Mouse (Mus musculus) layer of hippocampus, adult 11-12 months (tissue): ENCODE measurements around the gene Zfp383.
"Not testable (repeated sequence)": the region's sequence is repeated elsewhere in the genome, so short reads cannot be mapped to it uniquely, and the experiment has no call there.

Source experiments
- DNase-seq: peaks from one replicate; pipeline ENCODE4 v3.0.0; 2022; ENCODE audit warnings: low spot score

Gene Zfp383

DNA sequence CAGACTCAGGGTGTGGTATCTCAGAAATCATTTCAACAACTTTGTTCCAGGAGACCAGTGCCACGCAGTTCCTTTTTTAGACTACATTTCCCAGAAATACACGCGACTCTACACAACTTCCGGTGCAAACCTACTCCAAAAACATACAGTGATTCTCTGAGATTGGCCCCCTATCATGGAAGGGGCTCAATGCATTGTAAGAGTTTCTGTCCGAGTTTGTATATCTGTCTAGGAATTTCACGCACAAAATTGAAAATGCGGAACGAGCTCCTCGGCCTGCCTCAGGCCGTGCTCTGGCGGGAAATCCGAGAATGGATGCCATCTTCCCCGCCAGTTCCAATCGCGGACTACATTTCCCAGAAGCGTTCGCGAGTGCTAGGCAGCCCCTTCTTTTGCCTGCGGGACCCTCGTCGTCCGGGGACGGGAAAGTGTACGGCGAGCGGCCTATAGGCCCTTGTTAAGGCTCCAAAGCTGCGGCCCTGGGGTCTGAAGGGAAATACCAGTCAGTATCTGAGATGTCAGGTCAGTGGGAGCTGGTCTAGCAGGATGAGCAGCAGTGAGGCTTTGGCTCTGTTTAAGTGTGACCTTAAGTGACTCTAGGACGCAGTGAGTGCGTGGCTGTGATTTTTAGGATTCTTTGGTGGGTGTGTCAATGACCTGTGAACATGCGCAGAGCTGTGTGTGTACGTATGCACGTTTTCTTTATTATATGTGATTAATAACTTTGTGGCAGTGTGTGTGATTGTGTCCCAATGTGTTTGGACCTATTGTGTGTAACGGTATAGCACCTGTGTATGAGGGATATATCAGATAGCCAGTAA, at the start of gene Zfp383:
Gene Zfp383 (plus strand): TSS at position 94 of the 821 bp plus-strand sequence.
- DNase-seq = peak; percentile 83

DNA sequence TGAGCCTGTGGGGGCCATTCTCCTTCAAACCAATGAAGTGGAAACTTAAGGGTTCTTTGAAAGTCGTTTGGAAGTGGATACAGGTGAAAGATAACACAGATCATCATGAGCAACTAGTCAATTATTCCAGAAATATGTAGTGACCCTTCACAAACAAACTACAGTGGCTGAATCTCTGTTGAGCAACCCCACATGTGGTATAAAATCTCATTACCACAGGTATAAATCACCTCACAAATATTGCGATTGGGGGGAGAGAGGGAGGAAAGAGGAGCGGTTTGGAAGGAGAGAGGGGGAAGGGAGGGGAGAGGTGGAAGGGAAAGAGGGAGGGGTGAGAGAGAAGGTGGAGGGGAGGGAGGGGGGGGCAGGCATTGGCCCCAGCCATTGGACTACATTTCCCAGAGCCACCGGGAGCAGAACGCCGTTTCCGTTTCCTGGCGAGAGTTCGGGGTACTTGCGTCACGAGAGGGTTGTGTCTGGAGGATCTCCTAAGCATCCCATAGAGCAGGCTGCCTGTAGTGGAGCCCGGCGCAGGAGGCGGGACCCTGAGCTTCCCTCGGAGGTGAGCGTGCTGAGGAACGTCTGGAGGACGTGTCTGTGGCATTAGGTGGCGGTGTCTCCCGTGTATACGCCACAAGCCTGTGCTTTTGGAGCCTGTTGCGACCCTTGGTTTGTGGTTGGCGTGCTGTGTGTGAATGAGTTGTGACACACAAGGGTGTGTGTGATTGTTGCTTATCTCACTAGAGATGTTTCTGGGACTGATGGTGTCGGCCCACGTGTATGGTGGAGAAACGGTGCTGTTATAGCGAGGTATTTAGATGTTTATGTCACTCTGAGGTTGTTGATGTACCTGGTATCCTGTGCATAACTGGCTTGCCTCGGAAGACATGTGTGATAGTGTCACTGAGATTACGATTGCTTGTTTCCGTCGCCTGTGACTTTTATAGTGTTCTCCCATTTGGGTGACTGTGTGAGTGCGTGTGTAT, 48.2 kb upstream of the Zfp383 start, which contains the start of gene Zfp420:
Gene Zfp420 (plus strand): TSS at position 448 of the 986 bp plus-strand sequence.
- DNase-seq = peak; percentile 92

DNA sequence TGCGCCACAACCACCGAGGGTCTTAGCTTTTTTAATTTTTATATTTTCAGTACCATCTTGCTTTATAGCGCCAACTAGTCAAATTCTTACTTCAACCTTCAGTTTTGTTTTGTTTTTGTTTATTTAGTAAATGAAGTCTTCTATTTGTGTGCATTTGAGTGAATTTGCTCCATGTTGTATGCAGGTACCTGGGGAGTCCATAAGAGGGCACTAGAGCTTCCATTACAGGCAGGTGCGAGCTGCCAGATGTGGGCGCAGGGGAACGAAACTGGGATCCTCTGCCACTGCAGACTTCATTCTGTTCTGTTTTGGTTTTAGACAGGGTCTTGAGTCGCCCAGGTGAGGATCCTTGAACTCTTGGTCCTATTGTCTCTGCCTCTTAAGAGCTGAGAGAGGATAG, 46.4 kb upstream of the Zfp383 start:
- DNase-seq = no peak

DNA sequence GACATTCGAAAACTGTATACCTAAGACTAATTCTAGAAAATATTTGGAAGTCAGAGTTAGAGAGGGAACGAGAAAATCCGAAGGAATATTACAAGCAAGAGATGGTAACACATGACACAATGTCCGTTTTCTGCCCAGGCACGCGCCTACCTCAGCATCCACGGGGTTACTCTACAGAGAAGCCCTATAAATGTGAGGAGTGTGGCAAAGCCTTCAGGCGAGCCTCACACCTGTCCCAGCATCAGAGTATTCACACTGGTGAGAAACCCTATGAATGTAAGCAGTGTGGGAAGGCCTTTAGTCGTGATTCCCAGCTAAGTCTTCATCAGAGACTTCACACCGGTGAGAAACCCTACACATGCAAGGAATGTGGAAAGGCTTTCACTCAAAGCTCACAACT, 33.8 kb upstream of the Zfp383 start:
- no peak for DNase-seq

DNA sequence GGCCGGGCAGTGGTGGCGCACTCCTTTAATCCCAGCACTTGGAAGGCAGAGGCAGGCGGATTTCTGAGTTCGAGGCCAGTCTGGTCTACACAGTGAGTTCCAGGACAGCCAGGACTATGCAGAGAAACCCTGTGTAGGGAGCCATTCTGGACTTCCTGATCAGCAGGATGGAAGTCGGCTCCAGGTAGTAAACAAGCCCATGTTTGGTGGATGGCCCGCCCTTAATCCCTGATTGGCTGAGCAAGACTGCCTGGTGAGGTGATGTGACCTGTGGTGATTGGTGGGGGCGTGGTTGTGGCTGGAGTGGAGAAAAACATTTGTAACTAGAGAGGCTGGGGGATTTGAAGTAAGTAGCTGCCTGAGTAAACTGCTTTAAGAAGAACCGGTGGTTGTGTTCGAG, 30.5 kb upstream of the Zfp383 start:
- not testable (repeated sequence) for DNase-seq

DNA sequence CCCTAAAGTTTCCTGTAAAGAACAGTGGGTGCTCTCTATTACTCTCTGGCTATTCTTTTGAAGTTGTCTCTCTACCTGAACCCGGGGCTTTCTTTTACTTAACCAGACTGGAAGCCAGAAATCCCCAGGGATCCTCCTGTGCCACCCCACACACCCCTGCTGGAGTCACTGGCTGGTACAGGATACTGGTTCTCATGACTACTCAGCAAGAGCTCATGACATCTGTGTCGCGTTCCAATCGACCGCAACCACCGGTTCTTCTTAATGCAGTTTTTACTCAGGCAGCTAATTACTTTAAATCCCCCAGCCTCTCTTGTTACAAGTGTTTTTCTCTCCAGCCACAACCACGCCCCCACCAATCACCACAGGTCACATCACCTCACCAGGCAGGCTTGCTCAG, 28.0 kb upstream of the Zfp383 start:
- DNase-seq = no peak

DNA sequence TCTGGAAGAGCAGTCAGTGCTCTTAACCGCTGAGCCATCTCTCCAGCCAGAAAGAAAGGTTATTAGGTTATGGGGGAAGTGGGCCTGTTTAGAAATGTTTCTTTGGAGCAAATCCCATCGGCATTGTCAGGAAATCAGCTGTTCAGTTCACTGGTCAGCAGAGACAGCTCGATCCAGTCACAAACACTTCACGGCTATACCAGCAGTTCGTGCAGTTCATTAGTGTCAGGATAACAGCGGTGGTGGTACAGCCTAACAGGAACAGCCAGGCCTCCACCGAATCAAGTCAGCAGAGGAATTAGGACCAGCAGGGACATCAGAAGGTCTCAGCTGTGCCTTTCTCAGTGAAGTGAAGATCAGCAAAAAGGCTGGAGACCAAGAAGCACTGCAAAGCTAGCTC, 27.1 kb upstream of the Zfp383 start:
- no peak for DNase-seq

DNA sequence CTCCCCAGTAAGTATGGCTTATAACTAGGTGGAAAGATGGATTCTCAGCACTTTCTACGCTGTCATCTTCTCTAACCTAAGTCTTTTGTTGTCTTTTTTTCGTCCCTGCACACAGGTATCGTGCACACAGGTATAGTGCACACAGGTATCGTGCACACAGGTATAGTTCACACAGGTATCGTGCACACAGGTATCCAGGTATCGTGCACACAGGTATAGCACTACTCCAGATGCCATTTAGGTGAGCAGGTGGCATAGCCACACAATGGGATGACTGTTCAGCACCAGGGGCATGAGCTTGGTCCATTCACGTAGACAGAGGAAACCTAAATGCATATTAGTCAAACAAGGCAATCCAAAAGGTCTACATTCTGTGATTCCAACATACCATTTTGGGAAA, 17.5 kb upstream of the Zfp383 start:
- DNase-seq = no peak

DNA sequence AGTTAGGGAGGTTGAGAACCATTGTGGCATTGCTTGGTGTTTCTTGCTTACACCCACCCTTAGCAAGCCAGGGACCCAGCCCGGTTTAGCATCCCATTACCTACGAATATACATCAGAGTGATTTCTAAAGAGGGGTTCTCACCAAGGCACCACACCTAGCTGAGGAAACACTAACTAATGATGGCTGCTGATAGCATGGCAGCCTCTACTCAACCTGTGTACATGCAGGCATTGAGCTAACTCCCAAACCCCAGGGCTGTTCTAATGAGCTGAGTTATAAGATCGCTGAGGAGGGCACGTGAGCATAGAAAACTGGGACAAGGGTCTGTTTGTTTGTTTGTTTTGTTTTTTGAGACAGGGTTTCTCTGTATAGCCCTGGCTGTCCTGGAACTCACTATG, 15.3 kb upstream of the Zfp383 start:
- DNase-seq = no peak

DNA sequence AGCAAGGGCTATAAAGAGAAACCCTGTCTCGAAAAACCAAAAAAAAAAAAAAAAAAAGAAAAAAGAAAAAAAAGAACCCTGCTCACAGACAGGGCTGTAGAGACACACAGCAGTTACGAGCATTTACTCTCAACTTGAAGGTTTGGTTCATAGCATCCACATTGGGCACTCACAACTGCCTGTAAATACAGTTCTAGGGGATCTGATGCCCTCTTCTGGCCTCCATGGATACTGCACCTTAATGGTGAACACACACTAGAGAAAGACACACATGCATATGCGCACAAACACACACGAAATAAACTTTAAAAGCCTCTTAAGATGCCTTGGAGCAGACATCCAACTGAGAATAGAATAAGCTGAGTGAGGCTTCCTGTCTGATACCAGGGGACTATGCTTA, 9.7 kb upstream of the Zfp383 start:
- no peak for DNase-seq

DNA sequence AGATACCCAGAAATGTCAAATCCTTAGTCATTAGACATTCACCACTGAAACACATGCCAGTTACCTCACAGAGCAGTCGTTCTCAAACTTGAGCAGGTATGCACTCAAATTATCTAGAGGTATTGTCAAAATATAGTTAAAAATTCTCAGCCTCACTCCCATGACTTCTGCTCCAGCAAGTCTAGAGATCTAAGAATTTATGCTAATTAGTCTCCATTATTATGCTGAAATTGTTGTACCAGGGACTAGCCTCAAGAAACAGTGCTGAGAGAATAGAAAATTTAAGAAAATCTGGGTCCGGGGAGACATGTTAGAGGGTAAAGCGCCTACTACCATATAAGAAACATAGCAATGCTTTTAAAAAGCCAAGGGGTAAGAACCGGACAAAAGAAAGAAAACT, 3.9 kb upstream of the Zfp383 start:
- DNase-seq = no peak

DNA sequence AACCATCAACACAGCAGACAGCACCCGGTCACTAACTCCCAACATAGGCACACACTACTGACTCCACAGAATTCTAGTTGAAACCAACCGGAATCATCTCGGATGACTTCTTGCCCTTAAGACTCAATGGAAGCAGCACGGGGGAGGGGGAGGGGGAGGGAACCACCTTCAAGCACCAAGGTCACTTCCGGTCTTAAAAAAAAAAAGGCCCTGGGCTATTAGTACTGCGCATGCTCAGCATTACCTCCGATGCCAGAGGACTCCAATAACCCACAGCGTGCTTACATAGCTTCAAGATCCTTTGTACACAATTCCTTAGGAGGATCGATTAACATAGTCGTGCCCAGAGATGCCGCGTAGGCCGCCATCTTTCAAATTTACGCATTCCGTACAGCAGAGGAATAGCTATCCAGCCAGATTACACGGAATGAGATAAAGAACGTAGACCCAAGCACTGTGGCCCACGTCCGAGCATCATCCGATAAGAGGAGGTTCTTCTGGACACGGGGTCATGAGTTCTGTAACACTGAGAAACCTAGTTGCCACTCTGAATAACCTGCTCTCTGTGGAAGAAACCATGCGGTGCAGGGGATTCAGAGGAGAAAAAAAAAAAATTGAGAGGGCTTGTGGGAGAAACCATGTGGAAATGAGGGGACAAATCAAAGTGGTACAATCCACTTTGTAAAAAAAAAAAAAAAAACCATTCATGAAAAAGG, 1.9 kb upstream of the Zfp383 start, which contains the start of gene Zfp27:
Gene Zfp27 (minus strand): TSS at position 607 of the 716 bp plus-strand sequence.
- DNase-seq = peak; percentile 70

DNA sequence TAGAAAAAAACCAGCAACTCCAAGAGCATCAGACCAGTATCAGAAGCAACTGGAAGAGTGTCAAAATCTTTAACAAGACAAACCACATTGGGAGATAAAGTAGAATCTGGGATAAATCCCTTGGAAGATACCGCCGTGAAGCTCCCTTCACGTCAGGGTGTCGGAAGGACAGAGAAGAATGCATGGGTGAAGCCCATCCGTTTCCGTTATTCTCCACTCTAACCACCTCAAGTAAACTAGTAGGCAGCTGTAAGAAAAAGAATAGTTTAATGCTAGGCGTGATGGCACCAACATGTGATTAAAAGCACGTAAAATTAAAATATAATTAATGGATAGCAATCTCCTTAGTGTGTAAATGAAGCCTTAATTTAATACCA, 1.4 kb upstream of the Zfp383 start:
- DNase-seq = no peak

DNA sequence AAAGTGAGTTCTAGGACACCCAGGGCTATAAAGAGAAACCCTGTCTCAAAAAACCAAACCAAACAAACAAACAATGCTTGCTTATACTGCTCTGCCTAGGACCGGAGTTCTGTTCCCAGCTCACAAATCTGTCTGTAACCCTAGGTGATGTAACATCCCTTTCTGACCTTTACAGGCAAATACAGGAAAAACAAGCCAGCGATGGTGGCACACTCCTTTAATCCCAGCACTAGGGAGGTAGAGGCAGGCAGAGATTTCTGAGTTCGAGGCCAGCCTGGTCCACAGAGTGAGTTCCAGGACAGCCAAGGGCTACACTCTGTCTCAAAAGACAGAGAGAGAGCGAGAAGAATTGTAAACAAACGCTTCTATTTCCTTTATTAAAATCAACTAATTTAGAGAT, 817 bp upstream of the Zfp383 start:
- no peak for DNase-seq

DNA sequence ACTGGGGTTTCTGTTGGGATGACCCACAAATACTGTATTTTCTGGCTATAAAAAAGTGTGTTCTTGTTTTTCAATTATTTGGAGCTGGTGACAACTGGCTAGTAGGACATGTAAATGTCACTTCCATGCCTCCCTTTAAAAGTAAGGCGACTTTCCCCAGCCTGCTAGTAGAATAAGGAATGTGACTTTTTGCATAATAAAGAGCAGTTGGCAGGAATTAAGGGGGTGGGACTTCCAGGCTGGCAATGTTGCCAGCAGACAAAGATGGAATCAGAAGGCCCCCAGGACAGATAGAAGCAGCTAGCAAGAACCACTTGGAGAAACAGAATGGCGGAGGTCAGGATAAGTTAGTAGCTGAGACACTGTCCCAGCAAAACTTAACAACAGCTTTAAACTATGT, 2.2 kb downstream of the Zfp383 start:
- DNase-seq = no peak

DNA sequence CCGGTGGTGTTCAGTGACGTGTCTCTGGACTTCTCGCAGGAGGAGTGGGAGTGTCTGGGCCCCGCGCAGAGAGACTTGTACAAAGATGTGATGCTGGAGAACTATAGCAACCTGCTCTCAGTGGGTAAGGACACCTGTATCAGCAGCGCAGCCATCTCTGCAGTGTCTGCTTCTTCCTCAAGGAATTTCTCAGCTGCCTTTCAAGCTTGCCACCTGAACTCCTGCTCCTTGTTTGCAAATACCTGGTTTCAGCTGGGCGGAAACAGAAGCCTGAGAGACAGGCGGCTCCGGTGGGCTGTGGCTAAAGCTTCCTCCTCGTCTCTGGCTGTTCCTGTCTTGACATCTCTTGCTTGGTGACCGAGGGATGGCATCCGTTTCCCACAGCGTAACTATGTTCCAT, 4.1 kb downstream of the Zfp383 start:
- DNase-seq = no peak

DNA sequence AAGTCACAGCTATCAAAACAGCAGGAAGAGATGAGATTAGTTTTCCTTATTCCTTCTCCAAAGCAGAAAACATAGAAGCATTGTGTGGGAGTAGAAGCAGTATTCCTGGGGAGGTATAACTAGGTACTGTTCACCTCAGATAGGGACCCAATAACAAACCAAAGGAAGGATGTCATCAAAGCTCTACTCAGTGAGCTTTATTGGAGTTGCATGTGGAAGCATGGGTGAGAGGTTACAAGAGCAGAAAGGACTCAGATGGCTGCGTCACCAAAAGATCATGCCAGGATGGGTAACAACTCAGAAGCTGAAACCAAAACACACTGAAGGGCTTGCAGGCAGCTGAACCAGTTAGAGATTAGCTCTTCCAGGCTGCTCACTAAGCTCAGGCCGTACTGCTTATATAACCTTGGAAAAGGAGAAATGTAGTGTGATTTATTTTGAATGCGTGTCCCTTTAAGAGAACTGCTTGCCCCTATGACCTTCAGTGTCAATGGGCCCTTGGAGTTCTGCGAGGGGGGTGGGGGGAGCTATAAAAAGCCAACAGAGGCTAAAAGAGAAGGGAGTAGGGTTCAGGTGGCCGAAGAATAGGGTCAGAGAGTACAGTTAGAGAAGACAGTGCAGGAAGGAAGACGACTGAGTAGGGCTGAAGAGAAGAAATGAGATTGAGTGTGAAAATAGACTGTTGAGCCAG, 9.5 kb downstream of the Zfp383 start:
- DNase-seq = no peak

DNA sequence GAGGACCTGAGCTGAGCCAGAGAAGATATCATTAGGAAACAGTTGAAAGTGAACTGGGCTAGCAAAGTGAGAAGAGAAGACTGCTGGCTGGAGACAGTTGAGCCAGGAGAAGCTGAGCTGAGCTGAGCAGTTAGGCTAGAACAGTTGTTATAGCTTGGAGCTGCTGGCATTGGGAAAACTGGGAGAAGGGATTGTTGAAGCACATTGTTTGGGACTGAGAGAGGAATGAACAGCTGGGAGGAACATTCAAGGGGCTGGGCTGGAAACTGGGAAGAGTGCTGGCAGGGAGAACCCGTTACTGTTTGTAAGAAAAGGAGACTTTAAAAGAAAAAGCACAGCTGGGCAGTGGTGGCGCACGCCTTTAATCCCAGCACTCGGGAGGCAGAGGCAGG, 10.0 kb downstream of the Zfp383 start:
- no peak for DNase-seq

DNA sequence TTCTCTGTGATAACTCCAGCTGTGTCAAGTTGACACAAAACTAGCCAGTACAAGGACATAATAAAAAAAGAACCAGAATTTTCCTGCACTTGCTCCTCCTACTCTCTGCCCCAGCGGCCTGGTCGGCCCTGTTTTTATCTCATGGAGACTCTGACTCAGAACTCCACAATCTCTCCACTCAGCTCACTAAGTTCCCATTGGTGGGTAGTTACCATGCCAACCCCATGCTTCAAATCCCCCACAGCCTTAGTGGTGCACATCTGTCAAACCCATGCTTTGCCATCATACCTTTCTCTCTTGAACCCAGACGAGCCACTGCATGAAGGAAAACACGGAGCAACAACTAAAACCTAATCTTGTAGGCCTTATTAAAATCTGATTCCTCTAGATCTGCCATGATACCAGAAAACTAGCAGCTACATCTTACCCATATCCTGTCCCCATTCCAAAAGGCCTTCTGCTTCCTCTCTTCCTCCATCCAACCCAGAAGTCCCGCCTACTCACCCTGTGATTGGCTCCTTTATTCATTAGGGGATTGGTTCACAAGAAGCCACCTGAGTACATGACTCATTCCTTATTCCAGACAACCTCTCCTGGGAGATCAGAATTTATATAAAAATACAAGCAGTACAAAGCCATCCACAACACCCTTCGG, 13.5 kb downstream of the Zfp383 start:
- no peak for DNase-seq

DNA sequence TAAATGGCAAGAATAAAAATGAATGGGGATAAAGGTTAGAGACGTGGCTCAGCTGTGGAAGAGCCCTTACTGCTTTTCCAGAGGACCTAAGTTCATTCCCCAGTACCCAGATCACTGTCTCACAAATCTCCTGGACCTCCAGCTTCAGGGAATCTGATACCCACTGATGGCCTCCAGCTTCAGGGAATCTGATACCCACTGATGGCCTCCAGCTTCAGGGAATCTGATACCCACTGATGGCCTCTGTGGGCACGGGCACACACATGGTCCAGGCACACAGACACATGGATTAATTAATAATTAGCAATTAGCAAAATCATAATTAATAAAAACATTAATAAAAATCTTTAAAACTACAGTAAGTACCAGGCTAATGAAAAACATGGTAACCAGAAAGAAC, 14.8 kb downstream of the Zfp383 start:
- no peak for DNase-seq

DNA sequence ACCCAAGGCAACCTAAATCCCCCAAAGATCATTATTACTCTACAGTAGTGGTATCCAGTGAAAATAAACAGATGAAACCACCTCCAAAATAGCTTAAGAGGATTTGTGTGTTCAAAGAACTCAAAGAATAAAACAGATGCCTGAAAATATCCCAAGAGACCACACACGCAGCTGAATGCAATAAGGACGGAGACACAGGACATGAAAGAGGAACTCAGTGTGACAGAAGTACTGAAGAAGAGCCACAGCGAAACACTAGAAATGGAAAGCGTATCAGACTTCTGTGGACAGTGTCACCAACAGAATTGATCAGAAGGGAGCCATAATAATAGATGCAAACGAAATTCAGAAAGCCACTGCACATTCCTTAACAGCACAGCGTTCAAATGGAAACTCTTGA, 30.8 kb downstream of the Zfp383 start:
- no peak for DNase-seq
